Mouse (Mus musculus) embryonic facial prominence, embryonic 11.5 days (tissue): ENCODE data around the gene Ang2. TPM values are rescaled to one million over a fixed set of nuclear protein-coding genes. Genes with fewer than 3 reads are reported as not detected.

Experiments used
- ATAC-seq: fragments of 200-750 bp; cut with Nextera tagmentation; replicated peaks from 2 replicates; pipeline ENCODE4 v1.8.0; 2017; ENCODE audit warnings: low read depth; ENCODE audit not compliant: insufficient number of reproducible peaks, low FRiP score, low TSS enrichment
- DNase-seq: peaks from one replicate; pipeline ENCODE4 v3.0.0-alpha.2; 2015; ENCODE audit warnings: low spot score
- H3K27ac ChIP-seq: fragments of 300-500 bp; sonication (generic); replicated peaks from 2 replicates; pipeline ENCODE4 v1.5.1; 2014; ENCODE audit warnings: mild to moderate bottlenecking, low read depth, low read length, control low read depth
- H3K27me3 ChIP-seq: fragments of 300-500 bp; sonication (generic); 2 replicates; pipeline ENCODE4 v1.6.1; 2014; ENCODE audit warnings: mild to moderate bottlenecking, low read length, moderate library complexity, mixed read lengths; ENCODE audit not compliant: control insufficient read depth, insufficient read depth
- H3K36me3 ChIP-seq: fragments of 300-500 bp; sonication (generic); replicated peaks from 2 replicates; pipeline ENCODE4 v1.6.1; 2014; ENCODE audit warnings: low read depth, mild to moderate bottlenecking, low read length, moderate library complexity, mixed read lengths; ENCODE audit not compliant: control insufficient read depth, insufficient read depth
- H3K4me1 ChIP-seq: fragments of 300-500 bp; sonication (generic); 2 replicates; pipeline ENCODE4 v1.6.1; 2014; ENCODE audit warnings: low read length, mixed read lengths; ENCODE audit not compliant: control insufficient read depth, insufficient read depth
- H3K4me2 ChIP-seq: fragments of 300-500 bp; sonication (generic); 2 replicates; pipeline ENCODE4 v1.6.1; 2014; ENCODE audit warnings: low read depth, mild to moderate bottlenecking, control low read depth, low read length, moderate library complexity
- H3K4me3 ChIP-seq: fragments of 300-500 bp; sonication (generic); 2 replicates; pipeline ENCODE4 v1.5.1; 2014; ENCODE audit warnings: low read depth, low read length, control low read depth
- H3K9ac ChIP-seq: fragments of 300-500 bp; sonication (generic); replicated peaks from 2 replicates; pipeline ENCODE4 v1.6.1; 2014; ENCODE audit warnings: mild to moderate bottlenecking, control low read depth, low read length
- H3K9me3 ChIP-seq: fragments of 300-500 bp; sonication (generic); replicated peaks from 2 replicates; pipeline ENCODE4 v1.6.1; 2016; ENCODE audit warnings: mild to moderate bottlenecking, low read length, inconsistent platforms, mixed read lengths; ENCODE audit not compliant: control insufficient read depth
- WGBS: fragments of 180-500 bp; shearing (Covaris S2); extraction: QIAGEN DNeasy Blood & Tissue Kit; methylation state at CpG from one replicate; pipeline ENCODE4 v1.1.7; 2014; 5-methylcytosine and 5-hydroxymethylcytosine counted together
- polyA plus RNA-seq: library from polyadenylated mRNA; unstranded; fragments of >200 nt; fragmentation: Nextera tagmentation; extraction: Ambion mirVana; gene quantifications from 2 replicates; pipeline ENCODE4 v1.2.1, GENCODE M21; 2014

Ang2 gene
- polyA plus RNA-seq, 1 experiment from 2014 or later: not detected

GRCm38 (mm10) chr14:51148006-51148405 lies 50.9 kb downstream of the Ang2 start:
- Histone ChIP-seq H3K27ac (no peak overlapping the region), H3K9ac (no peak overlapping the region), H3K36me3 (no peaks in the 10 kb centered on the region), H3K27me3 (no peaks in the 10 kb centered on the region), H3K4me2 (no peak overlapping the region), H3K9me3 (no peaks in the 10 kb centered on the region), H3K4me1 (no peaks in the 10 kb centered on the region), H3K4me3 (no peak overlapping the region)
- no peak for DNase-seq
- ATAC-seq: no peak
- 82% methylated on average over 3 of the region's 3 CpGs for WGBS

GRCm38 (mm10) chr14:51146685-51147084 lies 52.3 kb downstream of the Ang2 start, which contains the start of gene Rnase1:
TSS of gene Rnase1 (minus strand) at chr14:51146785.
- H3K9me3 ChIP-seq: no peaks in the 10 kb centered on the region
- ATAC-seq (no peak), DNase-seq (no peak)
- 61% methylated on average over 2 of the region's 2 CpGs for WGBS
- H3K4me3 ChIP-seq: no peak within 1 kb of the TSS
- no peak within 1 kb of the TSS for H3K27ac ChIP-seq
- H3K4me1 ChIP-seq: no peaks in the 10 kb centered on the region
- no peak within 1 kb of the TSS for H3K9ac ChIP-seq
- no peak within 1 kb of the TSS for H3K4me2 ChIP-seq
- no peaks in the 10 kb centered on the region for H3K27me3 ChIP-seq
- H3K36me3 ChIP-seq: no peaks in the 10 kb centered on the region

GRCm38 (mm10) chr14:51145521-51145920 lies 53.4 kb downstream of the Ang2 start:
- Histone ChIP-seq H3K27ac (no peak overlapping the region), H3K36me3 (no peaks in the 10 kb centered on the region), H3K9ac (no peak overlapping the region), H3K27me3 (no peaks in the 10 kb centered on the region), H3K4me1 (no peaks in the 10 kb centered on the region), H3K4me2 (no peak overlapping the region), H3K4me3 (no peak overlapping the region), H3K9me3 (no peaks in the 10 kb centered on the region)
- 86% methylated on average over 5 of the region's 6 CpGs for WGBS
- no peak for ATAC-seq
- DNase-seq: no peak

Other genes starting within 250 kb of the Ang2 start
- gene Pnp2, start 243.2 kb downstream of the Ang2 start, polyA plus RNA-seq: 0.36 and 0.47 TPM in 2 replicates
- 0.13 TPM in 1 of 2 replicates, not detected in the other for gene Rnase10, start 191.4 kb downstream of the Ang2 start, polyA plus RNA-seq
- not detected in 2 replicates for gene Rnase9, start 157.3 kb downstream of the Ang2 start, polyA plus RNA-seq
- not detected in 2 replicates for gene Rnase11, start 149.0 kb downstream of the Ang2 start, polyA plus RNA-seq
- not detected in 2 replicates for gene Rnase12, start 141.5 kb downstream of the Ang2 start, polyA plus RNA-seq
- gene Olfr750, start 124.7 kb downstream of the Ang2 start, polyA plus RNA-seq: not detected in 2 replicates
- 14.4 and 14.7 TPM in 2 replicates for gene Rnase4, start 108.1 kb downstream of the Ang2 start, polyA plus RNA-seq
- gene Ang, start 108.0 kb downstream of the Ang2 start, polyA plus RNA-seq: 2.2 and 2.6 TPM in 2 replicates
- gene Eddm3b, start 84.7 kb downstream of the Ang2 start, polyA plus RNA-seq: not detected in 2 replicates
- not detected in 2 replicates for gene Rnase6, start 75.2 kb downstream of the Ang2 start, polyA plus RNA-seq
- gene Rnase1, start 52.4 kb downstream of the Ang2 start, polyA plus RNA-seq: not detected in 2 replicates
- not detected in 2 replicates for gene Rnase2b, start 36.9 kb downstream of the Ang2 start, polyA plus RNA-seq
- gene Ear14, start 4.2 kb upstream of the Ang2 start, polyA plus RNA-seq: not detected in 2 replicates
- not detected in 2 replicates for gene Rnase2a, start 57.0 kb upstream of the Ang2 start, polyA plus RNA-seq
- gene Gm7247, start 162.6 kb upstream of the Ang2 start, polyA plus RNA-seq: not detected in 2 replicates
- gene Vmn2r88, start 211.7 kb upstream of the Ang2 start, polyA plus RNA-seq: not detected in 2 replicates